In the genomic region with DNA sequence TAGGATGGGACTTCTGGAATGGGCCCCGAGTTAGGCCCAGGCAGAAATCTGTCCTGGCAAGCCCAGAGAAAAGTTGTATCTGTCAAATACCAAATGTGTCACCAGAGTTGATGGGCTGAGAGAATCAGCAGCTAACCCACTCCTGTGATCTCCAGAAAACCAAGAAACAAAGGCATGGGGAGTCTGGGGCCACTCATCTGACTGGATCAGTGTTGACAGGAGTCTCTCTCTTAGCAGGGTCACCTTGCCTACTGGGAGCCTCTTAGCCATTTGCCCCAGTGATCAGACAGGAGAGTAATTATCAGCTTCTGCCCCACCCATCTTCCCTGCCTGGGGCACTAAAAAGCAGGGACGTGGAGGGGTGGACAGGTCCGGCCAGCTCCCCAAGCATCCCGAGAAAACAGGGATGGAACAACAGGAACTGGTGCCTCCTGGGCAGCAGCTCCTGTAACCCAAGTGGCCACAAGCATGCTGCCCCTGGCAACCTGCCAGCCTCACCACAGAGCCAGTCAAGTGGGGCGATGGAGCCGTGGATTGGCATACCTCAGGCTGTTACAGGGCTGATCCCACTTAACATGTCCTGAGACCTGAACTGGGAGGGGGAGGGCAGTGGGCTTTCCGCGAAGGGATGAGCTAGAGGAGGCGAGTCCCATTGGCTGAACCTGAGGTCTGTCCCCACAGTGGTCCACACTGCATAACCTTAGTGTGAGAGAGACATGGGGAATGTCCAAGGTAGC, we compare ENCODE assay signal across 9 mouse cellular contexts. TPM values are rescaled to one million over a fixed set of nuclear protein-coding genes. Genes with fewer than 3 reads are reported as not detected.
DNase-seq lines count a peak whose midpoint lies in the region; ATAC-seq and TF ChIP-seq lines count a peak whose summit lies in the region.
"Had no signal": no experiment of that assay in that cellular context is flagged by ENCODE, and none has a peak within 500 bp of the region (broad histone marks: within the 10 kb centered on the region; RNA-seq: fewer than 3 reads in every experiment).

No protein-coding gene starts in this region.

- H3K9me3 ChIP-seq in heart, embryonic 11.5 days (replicated peaks; ENCODE audit: control insufficient read depth, low read length): no peaks in the 10 kb centered on the region
- H3K9me3 ChIP-seq: embryonic facial prominence, embryonic 13.5 days had no signal

- H3K27me3 ChIP-seq in heart, embryonic 11.5 days (ENCODE audit: control insufficient read depth, insufficient read depth, low read length): no peaks in the 10 kb centered on the region
- no peaks in the 10 kb centered on the region for H3K27me3 ChIP-seq in Patski
- H3K27me3 ChIP-seq: embryonic facial prominence, embryonic 13.5 days had no signal

- TF ChIP-seq CTCF in Patski (IDR thresholded peaks at IDR 0.05): no peak

- no peak overlapping the region for H3K9ac ChIP-seq in heart, embryonic 11.5 days (ENCODE audit: low read depth, low read length)
- H3K9ac ChIP-seq: embryonic facial prominence, embryonic 13.5 days had no signal

- no peak for DNase-seq in heart, postnatal 25 days (ENCODE audit: low spot score)
- peak; percentile 33 for DNase-seq in 416B (ENCODE audit: low read depth)
- no peak for DNase-seq in Patski (ENCODE audit: low read depth, low spot score)
- DNase-seq in kidney, postnatal 25 days: peak; percentile 64 to 74
- DNase-seq in urinary bladder, postnatal 10 days (ENCODE audit: low spot score): no peak
- no peak for DNase-seq in layer of hippocampus, adult 8-10 months (ENCODE audit: low spot score in 2 of 2)

- POLR2A ChIA-PET in Patski (lab: Charles Lee): interaction anchor here (0.8 to 3.6 kb wide), 4 partner anchors 11 to 18 kb away, joined by 3 to 20 read pairs (median 3); a partner anchor contains a TSS

- CTCF ChIA-PET in Patski (lab: Charles Lee): interaction anchor here (1.1 to 2.4 kb wide), 6 partner anchors 10 to 234 kb away, joined by 3 to 9 read pairs (median 4); a partner anchor contains a TSS

- peak; percentile 55 for ATAC-seq in heart, embryonic 11.5 days (replicated peaks; ENCODE audit: insufficient number of reproducible peaks, low FRiP score, low TSS enrichment)
- peak; percentile 85 for ATAC-seq in Patski

- WGBS in heart, embryonic 11.5 days (ENCODE audit: insufficient replicate concordance): 36% methylated on average over 9 of the region's 9 CpGs

- peak overlapping the region; percentile 27; the same call in 1 of the 2 replicates for H3K4me2 ChIP-seq in heart, embryonic 11.5 days
- H3K4me2 ChIP-seq: embryonic facial prominence, embryonic 13.5 days had no signal

- H3K4me3 ChIP-seq in heart, embryonic 11.5 days (ENCODE audit: low read depth, low read length): no peak overlapping the region
- H3K4me3 ChIP-seq: embryonic facial prominence, embryonic 13.5 days had no signal

- H3K4me1 ChIP-seq in heart, embryonic 11.5 days (ENCODE audit: control insufficient read depth, insufficient read depth, low read length): peaks cover 10% of the 10 kb centered on the region

- H3K27ac ChIP-seq in heart, embryonic 11.5 days (ENCODE audit: low read depth, low read length): peak overlapping the region; percentile 71
- H3K27ac ChIP-seq: embryonic facial prominence, embryonic 13.5 days; macrophage had no signal

- in situ Hi-C loops in Patski (cut with MboI; ENCODE audit: low pct_unique_long_range_greater_than_20kb): no loop called here

- intact Hi-C loops in heart, postnatal 25 days (cut with DNase I): no loop called here

- H3K36me3 ChIP-seq in heart, embryonic 11.5 days (ENCODE audit: control insufficient read depth, insufficient read depth, low read length): peaks cover 34% of the 10 kb centered on the region

RNA-seq across cellular contexts. Expression of a gene that starts 13.9 kb away (rescaled TPM):
- 313 and 316 TPM in 2 replicates for polyA plus RNA-seq in heart, embryonic 11.5 days (2014; fragmentation: Nextera tagmentation; extraction: Ambion mirVana)
- 10 to 100 TPM; 64.8 to 67.6 TPM for total RNA-seq in heart, postnatal 25 days (2021)
- 147 TPM for polyA plus RNA-seq in Patski (2021)
- total RNA-seq in layer of hippocampus, adult 8-10 months (2022): 10 to 100 TPM; 89.1 to 93.4 (median 90.6) TPM

RNA-seq across cellular contexts. Expression of a gene that starts 18.3 kb away (rescaled TPM):
- polyA plus RNA-seq in heart, embryonic 11.5 days (2014; fragmentation: Nextera tagmentation; extraction: Ambion mirVana): 49.6 and 62.9 TPM in 2 replicates
- 10 to 100 TPM; 69.6 to 73.2 TPM for total RNA-seq in heart, postnatal 25 days (2021)
- polyA plus RNA-seq in Patski (2021): 263 TPM
- 100 to 1,000 TPM; 336 to 359 (median 339) TPM for total RNA-seq in layer of hippocampus, adult 8-10 months (2022)

RNA-seq across cellular contexts. Expression of a gene that starts 21.6 kb away (rescaled TPM):
- polyA plus RNA-seq in heart, embryonic 11.5 days (2014; fragmentation: Nextera tagmentation; extraction: Ambion mirVana): 0.14 and 0.38 TPM in 2 replicates
- under 1 TPM; 0.08 to 0.10 TPM for total RNA-seq in heart, postnatal 25 days (2021)
- 0.26 TPM for polyA plus RNA-seq in Patski (2021)
- under 1 TPM; 0.36 to 0.71 (median 0.52) TPM for total RNA-seq in layer of hippocampus, adult 8-10 months (2022)

RNA-seq across cellular contexts. Expression of a gene that starts 57.6 kb away (rescaled TPM):
- 3.5 and 4.0 TPM in 2 replicates for polyA plus RNA-seq in heart, embryonic 11.5 days (2014; fragmentation: Nextera tagmentation; extraction: Ambion mirVana)
- total RNA-seq in heart, postnatal 25 days (2021): not detected
- polyA plus RNA-seq in Patski (2021): 0.13 TPM
- total RNA-seq in layer of hippocampus, adult 8-10 months (2022): 1 to 10 TPM; 1.6 to 3.1 (median 2.4) TPM

RNA-seq across cellular contexts. Expression of a gene that starts 57.7 kb away (rescaled TPM):
- polyA plus RNA-seq in heart, embryonic 11.5 days (2014; fragmentation: Nextera tagmentation; extraction: Ambion mirVana): 4.1 and 4.7 TPM in 2 replicates
- total RNA-seq in heart, postnatal 25 days (2021): 10 to 100 TPM; 65.1 to 66.4 TPM
- polyA plus RNA-seq in Patski (2021): 17.4 TPM
- 10 to 100 TPM; 35.4 to 39.4 (median 36.7) TPM for total RNA-seq in layer of hippocampus, adult 8-10 months (2022)

Comparison
In these comparisons a context has a peak if more than half of its experiments do, and no peak if none do; other contexts are left out.
1. DNase-seq: peak in 416B (single experiment) and kidney, postnatal 25 days (2 of 2); none in heart, postnatal 25 days (single experiment), Patski (single experiment), urinary bladder, postnatal 10 days (single experiment) and layer of hippocampus, adult 8-10 months (0 of 2).
2. RNA of a gene that starts 18.3 kb away (total RNA-seq): 336 to 359 TPM in layer of hippocampus, adult 8-10 months; 69.6 to 73.2 TPM in heart, postnatal 25 days; every median in the first group is over 4 times any median in the second.